Mouse (Mus musculus) thymus, postnatal 10 days (tissue): ENCODE data around the gene Gjb4.

ENCODE experiments used
- DNase-seq, 2 experiments: peaks; one replicate each; pipeline ENCODE4 v3.0.0; 2021; ENCODE audit warnings: low spot score in 2 of 2

Gjb4 gene

DNA sequence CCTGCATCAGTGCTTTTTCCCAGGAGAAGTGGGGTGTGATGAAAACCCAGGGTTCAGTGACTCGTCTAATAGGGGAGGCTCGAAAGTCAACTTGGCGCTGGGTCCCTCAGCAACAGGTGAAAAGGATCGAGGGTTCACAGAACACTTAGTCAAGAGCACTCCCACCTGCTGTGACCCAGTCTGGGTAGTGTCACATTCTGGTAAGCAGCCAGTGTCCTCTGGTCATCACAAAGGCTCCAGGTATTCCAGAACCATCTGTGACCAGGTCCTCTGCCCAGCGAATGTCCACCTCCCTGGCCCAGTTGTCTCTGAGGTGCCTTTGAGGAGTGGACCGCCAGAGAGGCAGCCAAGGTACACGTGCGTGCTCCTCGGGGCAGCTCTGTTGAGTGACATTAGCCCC, 42.3 kb downstream of the Gjb4 start:
- no peak for DNase-seq

DNA sequence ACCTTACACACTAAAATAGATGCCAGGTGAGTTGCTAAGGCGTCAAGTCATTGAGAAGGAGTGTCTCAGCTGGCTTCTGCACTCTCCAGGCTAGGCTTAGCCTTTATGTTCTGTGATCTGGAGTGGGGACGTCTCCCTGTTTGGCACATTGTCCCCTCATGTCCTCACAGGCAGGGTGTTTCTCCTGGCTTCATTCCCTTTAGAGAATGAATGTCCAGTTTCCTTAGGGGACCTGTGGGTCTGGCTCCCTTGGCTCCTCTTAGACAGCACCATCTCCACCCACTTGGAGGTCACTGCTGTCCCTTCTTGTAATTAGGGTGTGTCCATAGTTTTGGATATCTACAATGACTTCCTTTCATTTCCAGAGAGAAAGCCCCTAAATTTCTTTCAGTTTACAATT, 47.0 kb downstream of the Gjb4 start:
- DNase-seq, result no peak

DNA sequence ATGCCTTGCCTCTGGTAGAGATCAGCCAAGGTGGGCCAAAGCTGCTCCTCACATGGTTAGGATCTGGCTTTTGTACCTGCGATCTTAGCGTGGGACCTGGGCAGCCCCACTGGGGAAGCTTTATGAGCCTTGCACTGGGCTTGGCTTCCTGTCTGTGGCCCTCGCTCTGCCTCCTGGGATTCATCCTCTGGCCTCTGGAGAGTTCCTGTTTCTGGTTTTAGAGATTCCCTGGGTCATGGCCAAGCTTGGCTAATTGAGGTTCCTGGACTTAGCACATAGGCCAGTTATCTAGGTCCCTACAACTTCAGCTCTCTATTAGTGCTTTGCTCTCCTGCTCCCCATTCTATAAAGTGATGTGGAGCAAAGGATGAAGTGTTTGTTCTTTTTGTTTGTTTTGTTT, 50.1 kb downstream of the Gjb4 start:
- DNase-seq, result no peak
